Mouse (Mus musculus): ENCODE results near the gene Mpg.

GRCm38 (mm10) chr11:32233895-32234294 lies 7.6 kb downstream of the Mpg start:
- TF ChIP-seq POLR2A (IDR thresholded peaks at IDR 0.05; ENCODE audit: low read depth, low read length) = no peak
- no peak for TF ChIP-seq CTCF (IDR thresholded peaks at IDR 0.05; ENCODE audit: extremely low read depth, insufficient read depth, insufficient read length, insufficient replicate concordance)

All from spleen, adult 2 months (tissue).